Mouse (Mus musculus) embryonic fibroblast, embryonic 13.5 days (primary cell): ENCODE data around the gene Cdh13.

Source experiments
- CTCF ChIP-seq: IDR thresholded peaks from 2 replicates; pipeline ENCODE4 v1.5.1; 2011; ENCODE audit warnings: mild to moderate bottlenecking, control low read depth, low read length, moderate library complexity, borderline replicate concordance; ENCODE audit not compliant: insufficient read depth
- POLR2A ChIP-seq: IDR thresholded peaks from 2 replicates; pipeline ENCODE4 v1.6.1; 2011; ENCODE audit warnings: low read depth, mild to moderate bottlenecking, control low read depth, low read length, moderate library complexity

- TF ChIP-seq CTCF (no peak), POLR2A (no peak)
Observed at GRCm38 (mm10) chr8:118539559-118539819, 256.0 kb downstream of the Cdh13 start.
